Mouse (Mus musculus): ENCODE data around the gene Kdm2b. TPM values are rescaled to one million over a fixed set of nuclear protein-coding genes. Genes with fewer than 3 reads are reported as not detected.
A peak's percentile ranks its signal among the peaks of the same experiment; 100 is the strongest.

Gene Kdm2b
- polyA plus RNA-seq, 1 experiment from 2014 or later, result 92.2 TPM

DNA sequence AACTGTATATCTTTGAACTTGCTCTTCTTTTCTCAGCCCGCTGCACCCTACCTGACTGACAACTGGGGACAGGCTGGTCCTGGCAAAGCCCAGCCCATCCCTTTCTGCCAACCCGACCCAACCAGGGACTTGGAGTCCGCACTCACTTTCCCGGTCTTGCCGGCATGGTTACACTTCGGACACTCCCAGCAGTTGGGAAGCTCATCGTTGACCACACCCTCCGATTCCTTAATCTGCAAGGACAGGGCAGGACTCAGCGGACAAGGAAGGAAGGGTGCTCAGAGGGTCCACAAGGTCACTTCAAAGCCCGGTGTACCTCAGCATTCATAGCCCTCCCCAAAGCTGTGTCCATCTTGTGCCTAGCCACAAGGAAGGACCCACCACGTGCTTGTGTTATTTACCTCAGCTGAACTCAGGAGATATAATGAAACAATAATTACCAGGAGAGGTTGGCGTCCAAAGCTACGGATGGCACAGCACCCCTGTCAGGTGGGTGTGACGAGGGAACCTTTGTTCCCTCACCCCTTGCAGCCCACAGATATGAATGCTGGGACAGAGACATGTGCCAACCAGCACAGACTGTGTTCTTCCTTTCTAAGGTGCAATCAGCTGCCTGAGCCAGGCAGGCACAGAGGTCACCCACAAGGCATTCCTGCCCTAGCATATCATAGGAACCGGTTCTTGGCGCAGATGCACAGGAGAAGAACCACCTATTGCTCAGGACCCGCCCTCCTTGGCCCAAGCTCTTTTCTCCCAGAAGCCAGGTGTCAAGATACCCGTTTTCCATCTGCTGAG lies 107.2 kb downstream of the Kdm2b start:
- Histone ChIP-seq H3K9me3 (ENCODE audit: low read length) (no peaks in the 10 kb centered on the region), H3K27me3 (ENCODE audit: insufficient read depth, low read length) (no peaks in the 10 kb centered on the region), H3K4me1 (ENCODE audit: insufficient read depth, low read length) (peaks cover 26% of the 10 kb centered on the region), H3K4me2 (replicated peaks; ENCODE audit: low read depth, low read length) (no peak overlapping the region), H3K27ac (ENCODE audit: low read length) (no peak overlapping the region; the same call in 1 of the 2 replicates), H3K4me3 (ENCODE audit: low read length) (no peak overlapping the region), H3K36me3 (ENCODE audit: insufficient read depth, low read length) (peaks cover 27% of the 10 kb centered on the region), H3K9ac (replicated peaks; ENCODE audit: low read length) (no peak overlapping the region)
- ATAC-seq (ENCODE audit: low FRiP score, low TSS enrichment), result no peak
- 90% methylated on average over 18 of the region's 18 CpGs for WGBS

DNA sequence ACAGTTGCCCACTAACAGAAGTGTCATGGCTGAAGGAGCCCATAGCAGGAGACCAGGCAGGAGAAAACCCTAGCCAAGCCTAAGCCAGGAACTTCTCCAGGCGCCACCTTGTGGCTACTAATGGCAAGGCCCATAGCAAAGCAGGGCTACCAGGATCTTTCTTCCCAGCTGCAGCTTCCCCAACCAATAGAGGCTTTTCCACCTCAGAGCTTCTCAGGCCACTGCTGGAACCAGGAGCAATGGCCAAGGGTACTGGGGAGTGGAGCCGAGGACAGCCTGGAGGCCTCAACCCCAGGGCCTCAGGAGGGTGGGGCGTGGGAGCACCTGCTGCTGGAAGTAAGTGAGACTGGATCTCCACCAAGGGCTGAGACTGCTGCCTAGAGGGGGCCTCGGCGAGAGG lies 108.3 kb downstream of the Kdm2b start:
- no peak overlapping the region; the same call in 1 of the 2 replicates for H3K9ac ChIP-seq (replicated peaks; ENCODE audit: low read length)
- no peaks in the 10 kb centered on the region for H3K9me3 ChIP-seq (ENCODE audit: low read length)
- H3K36me3 ChIP-seq (ENCODE audit: insufficient read depth, low read length), result peaks cover 33% of the 10 kb centered on the region
- WGBS, result 43% methylated on average over 5 of the region's 5 CpGs
- no peaks in the 10 kb centered on the region for H3K27me3 ChIP-seq (ENCODE audit: insufficient read depth, low read length)
- peak; percentile 76 for ATAC-seq (ENCODE audit: low FRiP score, low TSS enrichment)
- no peak overlapping the region for H3K4me3 ChIP-seq (ENCODE audit: low read length)
- no peak overlapping the region; the same call in 1 of the 2 replicates for H3K27ac ChIP-seq (ENCODE audit: low read length)
- H3K4me2 ChIP-seq (replicated peaks; ENCODE audit: low read depth, low read length), result no peak overlapping the region
- peaks cover 19% of the 10 kb centered on the region for H3K4me1 ChIP-seq (ENCODE audit: insufficient read depth, low read length)

DNA sequence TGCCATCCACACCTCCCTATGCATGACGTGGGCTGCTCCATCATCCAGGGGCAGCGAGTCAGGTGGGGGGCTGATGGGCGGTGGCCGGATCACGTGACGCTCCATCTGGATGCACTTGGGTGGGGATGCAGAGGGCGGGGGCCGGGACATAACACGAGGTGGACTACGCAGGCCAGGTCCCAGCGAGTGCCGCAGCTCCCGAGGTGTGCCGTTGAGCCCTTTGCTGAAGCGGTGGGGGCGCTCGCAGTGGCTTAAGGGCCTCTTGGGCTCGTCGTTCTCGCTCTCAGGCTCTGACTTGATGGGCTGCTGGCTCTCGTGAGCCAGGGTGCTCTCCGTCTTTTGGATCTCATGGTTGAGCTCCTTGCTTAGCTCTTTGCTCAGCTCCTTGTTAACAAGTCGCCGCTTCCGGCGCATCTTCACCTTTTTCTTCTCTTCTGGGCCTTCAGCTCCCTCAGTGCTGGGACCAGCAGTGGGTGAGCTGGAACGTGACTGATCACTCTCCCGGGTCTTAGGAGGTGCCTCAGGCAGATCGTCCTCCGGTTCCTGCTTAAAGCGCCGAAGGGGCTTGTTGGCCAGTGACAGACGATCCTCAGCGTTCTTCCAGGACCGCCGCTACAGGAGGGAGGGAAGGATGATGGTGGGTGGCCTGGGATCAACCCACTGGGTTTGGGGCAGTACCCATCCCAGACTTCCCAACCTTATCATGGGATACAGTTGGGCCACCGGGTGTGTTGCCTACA lies 109.2 kb downstream of the Kdm2b start:
- Histone ChIP-seq H3K4me3 (ENCODE audit: low read length) (no peak overlapping the region), H3K9me3 (ENCODE audit: low read length) (no peaks in the 10 kb centered on the region), H3K36me3 (ENCODE audit: insufficient read depth, low read length) (peaks cover 33% of the 10 kb centered on the region), H3K4me1 (ENCODE audit: insufficient read depth, low read length) (peaks cover 10% of the 10 kb centered on the region), H3K27me3 (ENCODE audit: insufficient read depth, low read length) (no peaks in the 10 kb centered on the region), H3K27ac (ENCODE audit: low read length) (no peak overlapping the region), H3K9ac (replicated peaks; ENCODE audit: low read length) (no peak overlapping the region), H3K4me2 (replicated peaks; ENCODE audit: low read depth, low read length) (no peak overlapping the region)
- WGBS, result 88% methylated on average over 37 of the region's 37 CpGs
- ATAC-seq (ENCODE audit: low FRiP score, low TSS enrichment), result no peak

DNA sequence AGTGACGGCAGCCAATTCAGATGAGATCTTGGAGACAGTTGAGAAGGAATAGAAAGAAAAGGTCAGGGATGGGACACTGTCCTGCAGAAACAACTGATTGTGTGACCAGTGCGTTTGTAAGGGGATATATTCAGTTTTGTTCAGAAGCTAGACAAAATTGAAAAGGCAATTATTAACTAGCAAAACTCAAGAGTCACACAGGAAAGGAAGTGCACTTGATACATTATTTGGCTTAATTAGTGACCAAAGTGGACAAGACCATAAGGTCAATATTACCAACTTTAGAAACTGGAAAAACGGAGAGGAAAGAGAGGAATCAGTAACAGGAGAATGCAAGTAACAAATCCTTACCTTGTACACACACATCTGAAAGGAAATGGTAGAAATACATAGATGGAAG lies 113.0 kb downstream of the Kdm2b start:
- Histone ChIP-seq H3K9ac (replicated peaks; ENCODE audit: low read length) (no peak overlapping the region; the same call in 1 of the 2 replicates), H3K27ac (ENCODE audit: low read length) (0 out of 2 replicates have a peak overlapping the region, but pooled peaks have one; percentile 24), H3K36me3 (ENCODE audit: insufficient read depth, low read length) (peaks cover 44% of the 10 kb centered on the region), H3K4me1 (ENCODE audit: insufficient read depth, low read length) (no peaks in the 10 kb centered on the region; the same call in 1 of the 2 replicates), H3K4me3 (ENCODE audit: low read length) (no peak overlapping the region), H3K27me3 (ENCODE audit: insufficient read depth, low read length) (no peaks in the 10 kb centered on the region), H3K4me2 (replicated peaks; ENCODE audit: low read depth, low read length) (no peak overlapping the region), H3K9me3 (ENCODE audit: low read length) (no peaks in the 10 kb centered on the region)
- WGBS, result 65% methylated on average over 3 of the region's 3 CpGs
- no peak for ATAC-seq (ENCODE audit: low FRiP score, low TSS enrichment)

DNA sequence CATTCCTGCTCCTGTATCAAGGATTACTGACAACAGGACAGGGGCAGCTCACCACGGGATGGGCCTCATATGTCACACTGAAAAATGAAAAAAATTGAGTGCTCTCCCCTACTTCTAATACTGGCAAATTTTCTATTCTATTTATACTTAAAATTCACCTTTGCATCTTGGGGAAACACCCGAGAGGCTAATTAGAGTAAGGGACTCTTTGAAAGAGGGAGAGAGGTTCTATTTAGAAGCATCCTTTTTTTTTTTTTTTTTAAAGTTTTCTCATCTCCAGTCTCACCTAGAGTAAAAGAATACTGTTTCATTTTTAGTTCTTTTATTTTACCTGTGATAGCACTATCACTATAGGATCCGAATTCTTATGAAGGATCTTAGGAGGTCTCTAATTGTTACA lies 115.3 kb downstream of the Kdm2b start:
- no peak overlapping the region for H3K9ac ChIP-seq (replicated peaks; ENCODE audit: low read length)
- peaks cover 38% of the 10 kb centered on the region for H3K36me3 ChIP-seq (ENCODE audit: insufficient read depth, low read length)
- no peaks in the 10 kb centered on the region for H3K4me1 ChIP-seq (ENCODE audit: insufficient read depth, low read length)
- H3K9me3 ChIP-seq (ENCODE audit: low read length), result no peaks in the 10 kb centered on the region
- no peak overlapping the region for H3K4me3 ChIP-seq (ENCODE audit: low read length)
- H3K27ac ChIP-seq (ENCODE audit: low read length), result no peak overlapping the region
- H3K27me3 ChIP-seq (ENCODE audit: insufficient read depth, low read length), result no peaks in the 10 kb centered on the region
- H3K4me2 ChIP-seq (replicated peaks; ENCODE audit: low read depth, low read length), result no peak overlapping the region
- 85% methylated on average over 3 of the region's 3 CpGs for WGBS
- no peak for ATAC-seq (ENCODE audit: low FRiP score, low TSS enrichment)

DNA sequence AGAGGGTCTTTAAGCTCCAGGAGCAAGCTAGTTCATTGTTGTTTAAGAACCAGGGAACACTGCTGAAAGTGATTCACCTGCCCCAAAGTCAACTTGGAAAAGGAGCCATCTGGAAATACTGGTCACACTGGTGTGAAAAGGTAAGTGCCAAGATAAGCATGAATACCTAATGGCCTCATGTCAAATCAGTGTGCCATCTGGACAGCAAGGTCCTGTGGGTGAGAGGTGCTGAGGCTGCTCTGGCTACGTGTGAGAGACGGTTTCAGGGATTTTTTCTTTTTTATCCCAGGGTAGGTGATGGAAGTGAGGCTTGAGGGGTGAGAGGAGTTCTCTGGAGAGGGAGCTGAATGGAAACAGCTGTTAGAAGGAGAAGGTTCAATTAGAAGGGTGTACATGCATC lies 116.0 kb downstream of the Kdm2b start:
- H3K27me3 ChIP-seq (ENCODE audit: insufficient read depth, low read length), result no peaks in the 10 kb centered on the region
- WGBS, result 60% methylated on average over 2 of the region's 2 CpGs
- no peaks in the 10 kb centered on the region for H3K4me1 ChIP-seq (ENCODE audit: insufficient read depth, low read length)
- H3K4me2 ChIP-seq (replicated peaks; ENCODE audit: low read depth, low read length), result no peak overlapping the region
- ATAC-seq (ENCODE audit: low FRiP score, low TSS enrichment), result no peak
- no peak overlapping the region for H3K4me3 ChIP-seq (ENCODE audit: low read length)
- H3K36me3 ChIP-seq (ENCODE audit: insufficient read depth, low read length), result peaks cover 34% of the 10 kb centered on the region
- H3K27ac ChIP-seq (ENCODE audit: low read length), result no peak overlapping the region
- no peaks in the 10 kb centered on the region for H3K9me3 ChIP-seq (ENCODE audit: low read length)
- no peak overlapping the region for H3K9ac ChIP-seq (replicated peaks; ENCODE audit: low read length)

DNA sequence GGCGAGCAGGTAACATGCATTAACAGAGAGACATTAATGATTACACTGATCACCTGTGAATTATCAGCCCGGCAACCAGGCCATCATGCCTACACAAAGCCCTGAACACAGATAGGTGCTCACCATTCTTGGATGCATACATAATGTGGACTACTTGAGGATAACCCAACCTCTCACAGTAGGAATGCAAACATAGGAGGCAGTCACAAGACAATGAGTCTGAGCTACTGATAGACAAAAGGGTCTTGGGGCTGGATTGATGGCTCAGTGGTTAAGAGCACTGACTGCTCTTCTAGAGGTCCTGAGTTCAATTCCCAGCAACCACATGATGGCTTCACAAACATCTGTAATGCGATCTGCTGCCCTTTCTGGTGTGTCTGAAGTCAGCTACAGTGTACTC lies 117.0 kb downstream of the Kdm2b start:
- Histone ChIP-seq H3K36me3 (ENCODE audit: insufficient read depth, low read length) (peaks cover 39% of the 10 kb centered on the region), H3K27ac (ENCODE audit: low read length) (no peak overlapping the region), H3K4me2 (replicated peaks; ENCODE audit: low read depth, low read length) (no peak overlapping the region), H3K4me1 (ENCODE audit: insufficient read depth, low read length) (no peaks in the 10 kb centered on the region), H3K4me3 (ENCODE audit: low read length) (no peak overlapping the region), H3K9me3 (ENCODE audit: low read length) (no peaks in the 10 kb centered on the region), H3K27me3 (ENCODE audit: insufficient read depth, low read length) (no peaks in the 10 kb centered on the region), H3K9ac (replicated peaks; ENCODE audit: low read length) (no peak overlapping the region)
- WGBS, result 82% methylated on average over 3 of the region's 3 CpGs
- ATAC-seq (ENCODE audit: low FRiP score, low TSS enrichment), result no peak

DNA sequence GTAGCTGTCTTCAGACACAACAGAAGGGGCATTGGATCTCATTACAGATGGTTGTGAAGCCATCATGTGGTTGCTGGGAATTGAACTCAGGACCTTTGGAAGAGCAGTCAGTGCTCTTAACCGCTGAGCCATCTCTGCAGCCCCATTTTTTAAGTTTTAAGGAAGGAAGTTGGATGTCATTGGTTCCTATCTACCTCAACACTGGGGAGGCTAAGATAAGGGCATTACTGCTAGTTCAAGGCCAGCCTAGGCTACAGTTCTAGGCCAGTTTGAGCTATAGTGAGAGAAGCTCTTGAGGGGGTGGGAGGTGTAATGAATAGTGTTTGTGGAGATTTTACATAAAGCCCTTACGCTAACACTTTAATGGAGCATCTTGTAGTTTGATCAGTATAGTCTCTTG lies 126.6 kb downstream of the Kdm2b start:
- no peaks in the 10 kb centered on the region for H3K9me3 ChIP-seq (ENCODE audit: low read length)
- WGBS, result 91% methylated on average over 2 of the region's 2 CpGs

DNA sequence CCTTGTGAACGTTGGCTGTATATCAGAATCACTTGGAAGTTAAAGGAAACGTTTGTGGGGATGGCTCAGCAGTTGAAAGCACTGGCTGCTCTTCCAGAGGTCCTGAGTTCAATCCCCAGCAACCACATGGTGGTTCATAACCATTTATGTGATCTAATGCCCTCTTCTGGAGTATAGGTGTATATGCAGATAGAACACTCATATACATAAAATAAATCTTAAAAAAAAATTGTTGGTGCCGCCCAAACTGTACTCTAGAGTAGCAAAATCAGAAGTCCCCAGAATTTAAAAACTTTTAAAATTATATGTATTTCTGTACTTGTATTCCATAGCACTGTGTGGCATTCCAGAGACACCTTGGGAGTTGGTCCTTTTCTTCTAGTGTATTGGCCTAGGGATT lies 133.8 kb downstream of the Kdm2b start:
- Histone ChIP-seq H3K4me3 (ENCODE audit: low read length) (no peak overlapping the region), H3K4me2 (replicated peaks; ENCODE audit: low read depth, low read length) (no peak overlapping the region), H3K9me3 (ENCODE audit: low read length) (no peaks in the 10 kb centered on the region), H3K9ac (replicated peaks; ENCODE audit: low read length) (no peak overlapping the region), H3K27ac (ENCODE audit: low read length) (no peak overlapping the region), H3K36me3 (ENCODE audit: insufficient read depth, low read length) (no peaks in the 10 kb centered on the region), H3K27me3 (ENCODE audit: insufficient read depth, low read length) (no peaks in the 10 kb centered on the region), H3K4me1 (ENCODE audit: insufficient read depth, low read length) (peaks cover 8% of the 10 kb centered on the region)
- WGBS, result 52% methylated on average over 3 of the region's 3 CpGs
- ATAC-seq (ENCODE audit: low FRiP score, low TSS enrichment), result no peak

More for the DNA sequence above, 126.6 kb downstream of the Kdm2b start:
- Histone ChIP-seq H3K36me3 (ENCODE audit: insufficient read depth, low read length) (peaks cover 34% of the 10 kb centered on the region), H3K27me3 (ENCODE audit: insufficient read depth, low read length) (no peaks in the 10 kb centered on the region), H3K27ac (ENCODE audit: low read length) (no peak overlapping the region), H3K4me3 (ENCODE audit: low read length) (no peak overlapping the region), H3K9ac (replicated peaks; ENCODE audit: low read length) (no peak overlapping the region), H3K4me1 (ENCODE audit: insufficient read depth, low read length) (no peaks in the 10 kb centered on the region), H3K4me2 (replicated peaks; ENCODE audit: low read depth, low read length) (no peak overlapping the region)
- no peak for ATAC-seq (ENCODE audit: low FRiP score, low TSS enrichment)

DNA sequence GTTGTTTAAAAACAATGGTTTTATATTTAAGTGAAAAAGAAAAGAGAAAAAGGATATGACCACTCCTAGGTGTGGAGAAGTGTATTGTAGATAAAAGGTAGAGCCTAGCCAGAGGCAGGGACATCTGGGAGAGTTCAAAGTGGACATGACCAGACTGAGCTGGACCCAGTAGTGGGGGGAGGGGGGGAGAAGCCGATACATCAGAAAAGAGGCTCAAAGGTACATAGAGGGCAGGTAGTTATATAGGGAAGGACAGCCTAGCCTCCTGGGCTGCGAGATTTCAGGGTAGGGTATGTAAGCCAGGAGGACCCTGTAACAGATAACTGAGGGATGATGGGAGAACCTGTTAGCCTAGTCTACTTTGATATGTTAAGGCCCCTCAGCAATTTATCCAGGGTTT lies 137.0 kb downstream of the Kdm2b start:
- H3K27ac ChIP-seq (ENCODE audit: low read length), result no peak overlapping the region
- ATAC-seq (ENCODE audit: low FRiP score, low TSS enrichment), result no peak
- no peak overlapping the region for H3K4me2 ChIP-seq (replicated peaks; ENCODE audit: low read depth, low read length)
- H3K4me1 ChIP-seq (ENCODE audit: insufficient read depth, low read length), result peaks cover 15% of the 10 kb centered on the region
- H3K9ac ChIP-seq (replicated peaks; ENCODE audit: low read length), result no peak overlapping the region
- H3K27me3 ChIP-seq (ENCODE audit: insufficient read depth, low read length), result no peaks in the 10 kb centered on the region
- H3K4me3 ChIP-seq (ENCODE audit: low read length), result no peak overlapping the region
- no peaks in the 10 kb centered on the region for H3K36me3 ChIP-seq (ENCODE audit: insufficient read depth, low read length)
- WGBS, result 65% methylated on average over 2 of the region's 2 CpGs
- H3K9me3 ChIP-seq (ENCODE audit: low read length), result no peaks in the 10 kb centered on the region
